Mouse (Mus musculus) ovary, adult 10 weeks (tissue): ENCODE measurements around the gene Dpy19l3. TPM values are rescaled to one million over a fixed set of nuclear protein-coding genes. Genes with fewer than 3 reads are reported as not detected.

ENCODE experiments used
- polyA plus RNA-seq: library from polyadenylated mRNA; stranded (reverse); fragments of 350-450 nt; fragmentation: Illumina TruSeq; extraction: RNeasy Lipid Tissue Mini Kit (QIAGEN cat#74804); gene quantifications from one replicate; pipeline ENCODE4 v1.2.3, GENCODE M21; 2014

The Dpy19l3 gene
- polyA plus RNA-seq: 69.7 TPM

GRCm38 (mm10) chr7:35754033-35754885 lies at the start of gene Dpy19l3:
Gene Dpy19l3 (minus strand): TSS chr7:35754454.

GRCm38 (mm10) chr7:35802906-35803595 lies 48.8 kb upstream of the Dpy19l3 start, which contains the start of gene Zfp507:
Gene Zfp507 (minus strand): TSS chr7:35803003.

GRCm38 (mm10) chr7:35647101-35647698 lies 107.1 kb downstream of the Dpy19l3 start, which contains the start of gene Pdcd5:
Gene Pdcd5 (minus strand): TSS chr7:35647521.

Other genes starting within 250 kb of the Dpy19l3 start
- gene Tdrd12, start 216.7 kb downstream of the Dpy19l3 start, polyA plus RNA-seq: 10.5 TPM
- 166 TPM for gene Nudt19, start 198.2 kb downstream of the Dpy19l3 start, polyA plus RNA-seq
- gene Rgs9bp, start 168.9 kb downstream of the Dpy19l3 start, polyA plus RNA-seq: 0.37 TPM
- 15.6 TPM for gene Ankrd27, start 168.2 kb downstream of the Dpy19l3 start, polyA plus RNA-seq
- 340 TPM for gene Pdcd5, start 106.9 kb downstream of the Dpy19l3 start, polyA plus RNA-seq
- 18.9 TPM for gene Zfp507, start 48.5 kb upstream of the Dpy19l3 start, polyA plus RNA-seq